Mouse (Mus musculus): Measurements from ENCODE around the gene Plagl1. TPM values are rescaled to one million over a fixed set of nuclear protein-coding genes. Genes with fewer than 3 reads are reported as not detected.

Plagl1 gene
- polyA plus RNA-seq, 1 experiment from 2014 or later, result 38.6 TPM

GRCm38 (mm10) chr10:13118024-13118769 is 57.9 kb downstream of the Plagl1 start:
- H3K4me3 ChIP-seq (replicated peaks; ENCODE audit: low read length), result no peak overlapping the region
- H3K4me1 ChIP-seq (replicated peaks; ENCODE audit: control insufficient read depth, insufficient read depth, low read length), result peaks cover 33% of the 10 kb centered on the region
- no peaks in the 10 kb centered on the region for H3K9me3 ChIP-seq (ENCODE audit: control insufficient read depth, low read length)
- 22% methylated on average over 7 of the region's 7 CpGs for WGBS
- H3K27me3 ChIP-seq (replicated peaks; ENCODE audit: control insufficient read depth, insufficient read depth, low read length), result no peaks in the 10 kb centered on the region
- H3K36me3 ChIP-seq (ENCODE audit: control insufficient read depth, insufficient read depth), result no peaks in the 10 kb centered on the region
- ATAC-seq, result no peak
- H3K4me2 ChIP-seq (ENCODE audit: low read length), result no peak overlapping the region
- H3K9ac ChIP-seq (replicated peaks; ENCODE audit: low read depth, low read length), result no peak overlapping the region
- H3K27ac ChIP-seq (ENCODE audit: low read length), result no peak overlapping the region

- H3K4me2 ChIP-seq (ENCODE audit: low read length), result no peak overlapping the region
- no peak for ATAC-seq
- no peaks in the 10 kb centered on the region for H3K36me3 ChIP-seq (ENCODE audit: control insufficient read depth, insufficient read depth)
- no peak overlapping the region for H3K9ac ChIP-seq (replicated peaks; ENCODE audit: low read depth, low read length)
- H3K9me3 ChIP-seq (ENCODE audit: control insufficient read depth, low read length), result no peaks in the 10 kb centered on the region
- 26% methylated on average over 5 of the region's 5 CpGs for WGBS
- no peak overlapping the region for H3K27ac ChIP-seq (ENCODE audit: low read length)
- peaks cover 33% of the 10 kb centered on the region for H3K4me1 ChIP-seq (replicated peaks; ENCODE audit: control insufficient read depth, insufficient read depth, low read length)
- no peaks in the 10 kb centered on the region for H3K27me3 ChIP-seq (replicated peaks; ENCODE audit: control insufficient read depth, insufficient read depth, low read length)
- no peak overlapping the region for H3K4me3 ChIP-seq (replicated peaks; ENCODE audit: low read length)
These were observed 58.4 kb downstream of the Plagl1 start for GRCm38 (mm10) chr10:13118770-13119102.

- Histone ChIP-seq H3K27me3 (replicated peaks; ENCODE audit: control insufficient read depth, insufficient read depth, low read length) (no peaks in the 10 kb centered on the region), H3K4me3 (replicated peaks; ENCODE audit: low read length) (no peak overlapping the region), H3K9ac (replicated peaks; ENCODE audit: low read depth, low read length) (no peak overlapping the region), H3K9me3 (ENCODE audit: control insufficient read depth, low read length) (no peaks in the 10 kb centered on the region), H3K36me3 (ENCODE audit: control insufficient read depth, insufficient read depth) (no peaks in the 10 kb centered on the region), H3K4me2 (ENCODE audit: low read length) (no peak overlapping the region), H3K27ac (ENCODE audit: low read length) (no peak overlapping the region), H3K4me1 (replicated peaks; ENCODE audit: control insufficient read depth, insufficient read depth, low read length) (peaks cover 32% of the 10 kb centered on the region)
- ATAC-seq, result no peak
- WGBS, result 56% methylated on average over 2 of the region's 2 CpGs
These were observed 59.0 kb downstream of the Plagl1 start for GRCm38 (mm10) chr10:13119300-13119699.

GRCm38 (mm10) chr10:13125811-13126210 is 65.5 kb downstream of the Plagl1 start:
- Histone ChIP-seq H3K4me1 (replicated peaks; ENCODE audit: control insufficient read depth, insufficient read depth, low read length) (peaks cover 2% of the 10 kb centered on the region; the same call in 1 of the 2 replicates), H3K9ac (replicated peaks; ENCODE audit: low read depth, low read length) (no peak overlapping the region), H3K27ac (ENCODE audit: low read length) (no peak overlapping the region), H3K9me3 (ENCODE audit: control insufficient read depth, low read length) (no peaks in the 10 kb centered on the region), H3K4me2 (ENCODE audit: low read length) (no peak overlapping the region), H3K36me3 (ENCODE audit: control insufficient read depth, insufficient read depth) (peaks cover 4% of the 10 kb centered on the region; the same call in 1 of the 2 replicates), H3K27me3 (replicated peaks; ENCODE audit: control insufficient read depth, insufficient read depth, low read length) (no peaks in the 10 kb centered on the region), H3K4me3 (replicated peaks; ENCODE audit: low read length) (no peak overlapping the region)
- ATAC-seq, result no peak
- whole genome bisulfite sequencing, result 61% methylated on average over 3 of the region's 3 CpGs

GRCm38 (mm10) chr10:13127335-13127734 is 67.0 kb downstream of the Plagl1 start:
- Histone ChIP-seq H3K4me1 (replicated peaks; ENCODE audit: control insufficient read depth, insufficient read depth, low read length) (peaks cover 2% of the 10 kb centered on the region; the same call in 1 of the 2 replicates), H3K9ac (replicated peaks; ENCODE audit: low read depth, low read length) (no peak overlapping the region), H3K9me3 (ENCODE audit: control insufficient read depth, low read length) (no peaks in the 10 kb centered on the region), H3K4me2 (ENCODE audit: low read length) (no peak overlapping the region), H3K27ac (ENCODE audit: low read length) (no peak overlapping the region), H3K27me3 (replicated peaks; ENCODE audit: control insufficient read depth, insufficient read depth, low read length) (no peaks in the 10 kb centered on the region), H3K4me3 (replicated peaks; ENCODE audit: low read length) (no peak overlapping the region), H3K36me3 (ENCODE audit: control insufficient read depth, insufficient read depth) (peaks cover 4% of the 10 kb centered on the region; the same call in 1 of the 2 replicates)
- ATAC-seq, result no peak
- 73% methylated on average over 13 of the region's 13 CpGs for WGBS

- 68% methylated on average over 7 of the region's 7 CpGs for WGBS
- H3K36me3 ChIP-seq (ENCODE audit: control insufficient read depth, insufficient read depth), result peaks cover 4% of the 10 kb centered on the region; the same call in 1 of the 2 replicates
- no peak overlapping the region for H3K4me3 ChIP-seq (replicated peaks; ENCODE audit: low read length)
- no peak overlapping the region for H3K9ac ChIP-seq (replicated peaks; ENCODE audit: low read depth, low read length)
- no peak for ATAC-seq
- peaks cover 2% of the 10 kb centered on the region; the same call in 1 of the 2 replicates for H3K4me1 ChIP-seq (replicated peaks; ENCODE audit: control insufficient read depth, insufficient read depth, low read length)
- no peak overlapping the region for H3K27ac ChIP-seq (ENCODE audit: low read length)
- H3K9me3 ChIP-seq (ENCODE audit: control insufficient read depth, low read length), result no peaks in the 10 kb centered on the region
- no peaks in the 10 kb centered on the region for H3K27me3 ChIP-seq (replicated peaks; ENCODE audit: control insufficient read depth, insufficient read depth, low read length)
- H3K4me2 ChIP-seq (ENCODE audit: low read length), result no peak overlapping the region
These were observed 67.6 kb downstream of the Plagl1 start for GRCm38 (mm10) chr10:13127946-13128345.

- no peak overlapping the region for H3K27ac ChIP-seq (ENCODE audit: low read length)
- no peaks in the 10 kb centered on the region for H3K4me1 ChIP-seq (replicated peaks; ENCODE audit: control insufficient read depth, insufficient read depth, low read length)
- no peak for ATAC-seq
- no peak overlapping the region for H3K4me2 ChIP-seq (ENCODE audit: low read length)
- H3K27me3 ChIP-seq (replicated peaks; ENCODE audit: control insufficient read depth, insufficient read depth, low read length), result no peaks in the 10 kb centered on the region
- no peaks in the 10 kb centered on the region for H3K9me3 ChIP-seq (ENCODE audit: control insufficient read depth, low read length)
- no peak overlapping the region for H3K4me3 ChIP-seq (replicated peaks; ENCODE audit: low read length)
- H3K36me3 ChIP-seq (ENCODE audit: control insufficient read depth, insufficient read depth), result no peaks in the 10 kb centered on the region
- H3K9ac ChIP-seq (replicated peaks; ENCODE audit: low read depth, low read length), result no peak overlapping the region
- WGBS, result 89% methylated on average over 4 of the region's 4 CpGs
These were observed 73.5 kb downstream of the Plagl1 start for GRCm38 (mm10) chr10:13133850-13134249.

- Histone ChIP-seq H3K9ac (replicated peaks; ENCODE audit: low read depth, low read length) (no peak overlapping the region), H3K4me2 (ENCODE audit: low read length) (no peak overlapping the region), H3K4me1 (replicated peaks; ENCODE audit: control insufficient read depth, insufficient read depth, low read length) (no peaks in the 10 kb centered on the region), H3K36me3 (ENCODE audit: control insufficient read depth, insufficient read depth) (no peaks in the 10 kb centered on the region), H3K9me3 (ENCODE audit: control insufficient read depth, low read length) (no peaks in the 10 kb centered on the region), H3K27me3 (replicated peaks; ENCODE audit: control insufficient read depth, insufficient read depth, low read length) (no peaks in the 10 kb centered on the region), H3K27ac (ENCODE audit: low read length) (no peak overlapping the region), H3K4me3 (replicated peaks; ENCODE audit: low read length) (no peak overlapping the region)
- ATAC-seq, result no peak
- WGBS, result 96% methylated on average over 7 of the region's 7 CpGs
These were observed 75.0 kb downstream of the Plagl1 start for GRCm38 (mm10) chr10:13135276-13135675.

GRCm38 (mm10) chr10:13135751-13136150 is 75.4 kb downstream of the Plagl1 start:
- Histone ChIP-seq H3K9me3 (ENCODE audit: control insufficient read depth, low read length) (no peaks in the 10 kb centered on the region), H3K27ac (ENCODE audit: low read length) (no peak overlapping the region), H3K36me3 (ENCODE audit: control insufficient read depth, insufficient read depth) (no peaks in the 10 kb centered on the region), H3K4me3 (replicated peaks; ENCODE audit: low read length) (no peak overlapping the region), H3K4me2 (ENCODE audit: low read length) (no peak overlapping the region), H3K4me1 (replicated peaks; ENCODE audit: control insufficient read depth, insufficient read depth, low read length) (no peaks in the 10 kb centered on the region), H3K27me3 (replicated peaks; ENCODE audit: control insufficient read depth, insufficient read depth, low read length) (no peaks in the 10 kb centered on the region), H3K9ac (replicated peaks; ENCODE audit: low read depth, low read length) (no peak overlapping the region)
- ATAC-seq, result no peak
- WGBS, result 92% methylated on average over 7 of the region's 7 CpGs

Measured in forebrain, embryonic 16.5 days (tissue).